Mouse (Mus musculus) CH12.LX (cell line): ENCODE data around the gene Mpc2.

ENCODE experiments used
- BHLHE40 ChIP-seq: IDR thresholded peaks from 2 replicates; pipeline ENCODE4 v1.6.1; 2011; ENCODE audit warnings: mild to moderate bottlenecking, low read depth, low read length, improper control_type of control experiment
- CTCF ChIP-seq, 2 experiments: IDR thresholded peaks in 1 of 2; conservative IDR thresholded peaks in 1 of 2; 2 replicates each; pipeline ENCODE4 v1.5.1; 2011 to 2012; ENCODE audit warnings: low read depth in 2 of 2, low read length in 2 of 2, improper control_type of control experiment in 1 of 2, inconsistent platforms in 1 of 2, mild to moderate bottlenecking in 1 of 2, moderate library complexity in 1 of 2
- E2F4 ChIP-seq: IDR thresholded peaks from 2 replicates; pipeline ENCODE4 v1.6.1; 2011; ENCODE audit warnings: low read depth, low read length, improper control_type of control experiment; ENCODE audit not compliant: insufficient replicate concordance
- ELF1 ChIP-seq: IDR thresholded peaks from 2 replicates; pipeline ENCODE4 v1.6.1; 2014; ENCODE audit warnings: low read depth, mild to moderate bottlenecking, inconsistent platforms, low read length, improper control_type of control experiment
- KAT2A ChIP-seq: IDR thresholded peaks from 2 replicates; pipeline ENCODE4 v1.6.1; 2012; ENCODE audit warnings: low read length, improper control_type of control experiment, inconsistent platforms; ENCODE audit not compliant: insufficient replicate concordance
- MXI1 ChIP-seq: IDR thresholded peaks from 2 replicates; pipeline ENCODE4 v1.6.1; 2011; ENCODE audit warnings: mild to moderate bottlenecking, low read depth, low read length, improper control_type of control experiment
- NELFE ChIP-seq: IDR thresholded peaks from 2 replicates; pipeline ENCODE4 v1.6.1; 2011; ENCODE audit warnings: low read depth, low read length, improper control_type of control experiment
- POLR2A ChIP-seq: IDR thresholded peaks from 2 replicates; pipeline ENCODE4 v1.6.1; 2011; ENCODE audit warnings: low read depth, mild to moderate bottlenecking, improper control_type of control experiment, low read length
- SMC3 ChIP-seq: IDR thresholded peaks from 2 replicates; pipeline ENCODE4 v1.6.1; 2011; ENCODE audit warnings: low read depth, low read length, improper control_type of control experiment
- TCF12 ChIP-seq: IDR thresholded peaks from 2 replicates; pipeline ENCODE4 v1.6.1; 2014; ENCODE audit warnings: low read depth, mild to moderate bottlenecking, inconsistent platforms, low read length, improper control_type of control experiment
- USF1 ChIP-seq: IDR thresholded peaks from 2 replicates; pipeline ENCODE4 v1.6.1; 2014; ENCODE audit warnings: low read depth, mild to moderate bottlenecking, inconsistent platforms, low read length, improper control_type of control experiment
- ZKSCAN1 ChIP-seq: IDR thresholded peaks from 2 replicates; pipeline ENCODE4 v1.6.1; 2012; ENCODE audit warnings: low read depth, inconsistent platforms, low read length, improper control_type of control experiment, borderline replicate concordance
- ZMIZ1 ChIP-seq: IDR thresholded peaks from 2 replicates; pipeline ENCODE4 v1.6.1; 2012; ENCODE audit warnings: low read depth, mild to moderate bottlenecking, inconsistent platforms, low read length, improper control_type of control experiment

DNA sequence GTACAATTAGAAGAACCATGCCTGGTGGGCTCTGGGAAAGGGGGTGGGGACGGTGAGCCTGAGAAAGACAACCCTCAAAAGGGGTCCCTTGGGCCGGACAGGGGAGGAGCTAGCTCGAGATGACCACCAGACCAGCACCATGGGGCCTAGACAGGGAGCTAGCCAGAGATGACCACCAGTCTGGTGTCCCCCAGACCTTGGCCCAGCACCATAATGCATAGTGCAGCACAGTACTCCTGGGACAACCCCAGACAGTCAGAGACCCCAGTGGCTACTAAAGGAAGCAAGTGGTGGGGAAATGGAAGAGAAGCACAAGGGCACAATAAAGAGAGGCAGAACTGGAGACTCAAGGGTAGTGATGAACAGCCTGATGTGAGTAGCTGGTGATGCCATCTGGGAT lies 19.6 kb upstream of the Mpc2 start:
- TF ChIP-seq MXI1 (no peak), KAT2A (no peak), NELFE (no peak), CTCF (conservative IDR thresholded peaks at IDR 0.05 in 1 of 2, IDR thresholded peaks at IDR 0.05 in 1 of 2; ENCODE audit: low read depth in 2 of 2, low read length in 2 of 2) (no peak), BHLHE40 (no peak), POLR2A (no peak), ZKSCAN1 (no peak), E2F4 (no peak), ELF1 (no peak), USF1 (no peak), SMC3 (no peak), ZMIZ1 (no peak), TCF12 (no peak)
